Mouse (Mus musculus): ENCODE results near the gene Farsb. TPM values are rescaled to one million over a fixed set of nuclear protein-coding genes. Genes with fewer than 3 reads are reported as not detected.

Gene Farsb
- polyA plus RNA-seq, 1 experiment from 2014 or later, result 138 TPM

DNA sequence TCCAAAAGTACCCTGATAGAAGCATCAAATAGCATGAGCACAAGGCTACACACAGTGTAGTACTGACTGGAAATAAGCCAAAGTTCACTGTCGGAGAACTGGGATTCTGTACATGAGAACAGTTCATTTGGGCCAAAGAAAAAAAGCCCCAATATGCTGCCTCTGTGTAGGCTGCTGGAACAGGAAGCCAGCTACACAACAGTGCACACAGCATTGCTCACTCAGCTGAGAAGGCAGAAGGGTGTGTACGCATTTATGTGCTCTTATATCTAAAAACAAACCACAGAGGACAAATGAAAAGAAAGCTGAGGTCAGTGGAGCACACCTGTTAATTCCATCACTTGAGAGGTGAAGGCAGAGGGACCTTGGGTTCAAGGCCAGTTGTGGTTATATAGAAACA is 52.7 kb downstream of the Farsb start:
- H3K9me3 ChIP-seq, result no peaks in the 10 kb centered on the region
- H3K27me3 ChIP-seq, result no peaks in the 10 kb centered on the region
- peaks cover 20% of the 10 kb centered on the region for H3K36me3 ChIP-seq
- peaks cover 5% of the 10 kb centered on the region; the same call in 1 of the 2 replicates for H3K4me1 ChIP-seq
- H3K27ac ChIP-seq, result no peak overlapping the region
- no peak overlapping the region for H3K4me2 ChIP-seq (replicated peaks)
- ATAC-seq (ENCODE audit: low FRiP score, low read depth), result no peak
- no peak overlapping the region for H3K4me3 ChIP-seq
- whole genome bisulfite sequencing, result 79% methylated on average over 2 of the region's 2 CpGs
- H3K9ac ChIP-seq, result no peak overlapping the region

DNA sequence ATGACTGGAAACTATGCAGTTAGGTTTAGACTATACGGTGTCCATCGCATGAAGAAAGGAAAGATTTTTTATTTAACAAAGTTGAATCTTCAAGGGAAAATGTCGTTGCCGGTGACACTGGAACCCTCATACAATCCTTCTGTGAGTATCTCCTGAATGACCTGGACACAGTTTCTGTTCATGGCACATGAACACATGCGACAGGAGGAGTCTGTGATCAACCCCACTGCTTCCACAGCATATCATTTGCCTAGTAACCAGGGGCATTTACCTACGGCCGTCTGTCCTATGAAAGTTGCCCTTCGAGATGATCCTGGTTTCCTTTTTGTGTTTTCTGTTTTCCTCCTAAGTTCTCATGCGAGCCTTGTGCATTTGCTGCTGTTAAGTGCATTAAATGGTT is 55.2 kb downstream of the Farsb start:
- no peak for ATAC-seq (ENCODE audit: low FRiP score, low read depth)

DNA sequence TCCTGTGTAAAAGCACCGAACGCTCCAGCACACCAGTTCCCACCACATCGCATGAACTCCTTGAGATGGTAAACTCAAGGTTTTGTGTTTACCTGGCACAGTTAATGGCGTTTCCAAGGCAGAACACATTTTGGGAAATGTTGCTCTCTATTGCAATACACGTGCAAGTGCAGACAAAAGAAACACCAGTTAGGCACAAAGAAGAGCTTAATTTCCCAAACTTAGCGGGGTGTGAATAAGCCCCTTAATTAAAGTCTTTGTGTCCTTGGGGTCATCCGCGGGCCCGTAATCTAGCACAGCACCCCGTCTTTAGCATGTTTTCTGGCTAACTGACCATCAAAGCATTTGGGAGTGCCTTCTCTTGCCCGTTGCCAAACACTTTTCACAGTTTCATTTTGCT is 59.8 kb downstream of the Farsb start:
- H3K9ac ChIP-seq, result no peak overlapping the region
- H3K4me1 ChIP-seq, result peaks cover 33% of the 10 kb centered on the region
- no peak overlapping the region for H3K4me2 ChIP-seq (replicated peaks)
- WGBS, result 74% methylated on average over 11 of the region's 11 CpGs
- ATAC-seq (ENCODE audit: low FRiP score, low read depth), result no peak
- H3K9me3 ChIP-seq, result no peaks in the 10 kb centered on the region
- H3K27me3 ChIP-seq, result no peaks in the 10 kb centered on the region
- no peak overlapping the region for H3K4me3 ChIP-seq
- no peak overlapping the region for H3K27ac ChIP-seq
- peaks cover 18% of the 10 kb centered on the region for H3K36me3 ChIP-seq

More for the DNA sequence above, 55.2 kb downstream of the Farsb start:
- Histone ChIP-seq H3K4me2 (replicated peaks) (no peak overlapping the region), H3K27me3 (no peaks in the 10 kb centered on the region), H3K27ac (no peak overlapping the region), H3K36me3 (peaks cover 12% of the 10 kb centered on the region), H3K4me3 (no peak overlapping the region), H3K9ac (no peak overlapping the region), H3K4me1 (peaks cover 19% of the 10 kb centered on the region; the same call in 1 of the 2 replicates), H3K9me3 (no peaks in the 10 kb centered on the region)
- 92% methylated on average over 9 of the region's 9 CpGs for WGBS

DNA sequence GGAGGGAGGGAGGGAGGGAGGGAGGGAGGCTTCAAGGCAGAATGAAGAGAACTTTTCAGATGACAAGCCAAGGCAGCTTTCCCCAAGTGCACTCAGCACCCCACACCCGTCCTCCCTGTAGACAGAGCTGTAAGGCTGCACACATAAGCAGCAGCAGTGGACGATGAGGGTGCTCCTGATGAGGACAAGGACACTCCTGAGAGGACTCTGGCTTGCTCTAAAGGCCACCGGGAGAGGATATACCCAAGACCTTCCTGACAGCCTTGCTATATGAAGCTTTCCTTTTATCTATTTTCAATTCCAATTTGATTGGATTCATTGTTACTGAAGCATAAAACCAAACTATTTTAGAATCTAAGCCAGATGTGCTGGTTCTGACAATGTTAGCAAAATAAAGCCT is 61.9 kb downstream of the Farsb start:
- no peak overlapping the region for H3K27ac ChIP-seq
- peaks cover 20% of the 10 kb centered on the region for H3K36me3 ChIP-seq
- ATAC-seq (ENCODE audit: low FRiP score, low read depth), result no peak
- H3K4me3 ChIP-seq, result no peak overlapping the region
- H3K9me3 ChIP-seq, result no peaks in the 10 kb centered on the region
- peaks cover 33% of the 10 kb centered on the region for H3K4me1 ChIP-seq
- no peaks in the 10 kb centered on the region for H3K27me3 ChIP-seq
- H3K4me2 ChIP-seq (replicated peaks), result no peak overlapping the region
- 66% methylated on average over 3 of the region's 3 CpGs for WGBS
- H3K9ac ChIP-seq, result no peak overlapping the region

DNA sequence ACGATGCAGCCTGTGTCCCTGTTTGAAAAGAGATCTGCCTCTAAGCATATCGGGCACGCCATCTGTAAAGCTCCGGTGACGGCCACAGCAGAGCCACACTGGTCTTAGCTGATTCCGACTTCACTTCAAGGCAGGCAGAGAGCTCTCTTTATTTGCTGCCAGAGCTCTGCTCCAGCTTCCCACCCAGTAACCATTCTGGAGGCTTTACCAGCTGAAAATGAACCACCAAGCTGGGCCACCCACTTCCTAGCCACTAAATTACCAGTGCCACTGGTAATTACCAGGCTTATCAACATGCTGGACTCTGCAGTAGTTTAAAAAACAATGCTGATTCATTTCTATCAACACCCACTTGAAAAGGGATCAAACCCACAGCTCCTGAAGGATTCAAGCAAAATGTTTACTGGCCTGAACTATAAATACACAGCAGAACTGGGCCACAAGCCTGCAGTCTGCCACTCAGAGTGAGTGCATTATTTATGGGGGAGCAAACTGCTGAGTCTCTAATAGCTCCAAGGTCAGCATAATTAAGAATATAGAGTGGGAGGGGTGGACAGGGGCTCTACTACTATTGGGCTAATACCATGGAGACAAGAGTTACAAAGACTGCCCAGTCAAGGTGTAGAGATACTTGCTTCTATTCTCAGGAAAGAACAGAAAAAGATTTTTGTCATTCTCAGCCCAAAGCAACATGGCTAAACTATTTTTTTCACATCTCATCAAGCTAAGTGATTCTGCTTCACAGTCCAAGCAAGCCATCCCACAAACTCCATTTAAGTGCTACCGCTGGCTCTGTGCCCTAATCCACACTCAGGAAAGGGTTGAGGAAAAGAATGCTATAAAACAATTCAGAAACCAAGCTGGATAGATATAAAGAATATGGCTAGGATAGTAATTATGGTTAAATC is 62.6 kb downstream of the Farsb start:
- Histone ChIP-seq H3K27ac (no peak overlapping the region), H3K9ac (no peak overlapping the region), H3K4me3 (no peak overlapping the region), H3K9me3 (no peaks in the 10 kb centered on the region), H3K4me1 (peaks cover 33% of the 10 kb centered on the region), H3K4me2 (replicated peaks) (no peak overlapping the region), H3K27me3 (no peaks in the 10 kb centered on the region), H3K36me3 (peaks cover 23% of the 10 kb centered on the region)
- 45% methylated on average over 7 of the region's 7 CpGs for WGBS
- no peak for ATAC-seq (ENCODE audit: low FRiP score, low read depth)

DNA sequence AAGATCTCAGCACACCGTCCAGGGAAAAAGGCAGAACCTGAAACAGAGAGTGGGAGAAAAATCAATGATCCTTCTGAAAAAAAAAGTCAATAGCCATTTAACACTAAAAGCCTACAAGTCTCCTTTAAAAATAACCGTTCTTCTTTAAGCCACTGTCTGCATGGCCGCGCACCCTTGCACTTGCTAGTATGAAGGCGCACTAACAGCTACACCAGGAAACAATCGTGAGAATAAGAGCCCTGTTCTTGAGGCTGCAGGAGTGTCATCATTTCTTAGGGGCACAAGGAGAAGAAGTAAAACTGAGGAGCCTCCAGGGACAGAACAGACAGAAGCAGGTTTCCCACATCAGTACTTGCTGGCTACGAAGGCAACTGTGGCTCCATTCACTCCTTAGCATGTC is 63.4 kb downstream of the Farsb start:
- no peak overlapping the region for H3K9ac ChIP-seq
- no peaks in the 10 kb centered on the region for H3K27me3 ChIP-seq
- ATAC-seq (ENCODE audit: low FRiP score, low read depth), result no peak
- peaks cover 26% of the 10 kb centered on the region for H3K36me3 ChIP-seq
- no peak overlapping the region for H3K27ac ChIP-seq
- WGBS, result 86% methylated on average over 7 of the region's 7 CpGs
- peaks cover 31% of the 10 kb centered on the region for H3K4me1 ChIP-seq
- no peak overlapping the region for H3K4me3 ChIP-seq
- no peaks in the 10 kb centered on the region for H3K9me3 ChIP-seq
- no peak overlapping the region for H3K4me2 ChIP-seq (replicated peaks)

DNA sequence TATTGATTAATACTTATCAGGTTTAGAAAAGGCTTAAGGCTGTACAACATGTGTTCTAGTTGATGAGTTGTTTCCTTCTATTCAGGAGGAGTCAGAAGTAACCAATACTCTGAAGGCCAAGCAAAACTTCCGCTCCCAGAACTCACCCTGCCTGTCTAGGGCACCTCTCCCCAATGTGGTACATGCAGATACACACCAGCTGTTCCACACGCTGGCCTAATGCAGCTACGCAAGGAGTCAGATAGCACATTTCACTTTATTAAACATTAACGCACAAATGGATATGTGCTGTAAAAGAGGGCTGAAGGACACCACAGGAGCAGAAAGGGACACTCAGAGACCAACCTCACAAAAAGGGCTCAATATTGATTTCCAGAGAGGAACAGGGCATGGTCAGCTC is 63.8 kb downstream of the Farsb start:
- 75% methylated on average over 4 of the region's 4 CpGs for WGBS
- Histone ChIP-seq H3K9me3 (no peaks in the 10 kb centered on the region), H3K27ac (no peak overlapping the region), H3K36me3 (peaks cover 26% of the 10 kb centered on the region), H3K27me3 (no peaks in the 10 kb centered on the region), H3K4me3 (no peak overlapping the region), H3K4me2 (replicated peaks) (no peak overlapping the region), H3K4me1 (peaks cover 27% of the 10 kb centered on the region), H3K9ac (no peak overlapping the region)
- no peak for ATAC-seq (ENCODE audit: low FRiP score, low read depth)

DNA sequence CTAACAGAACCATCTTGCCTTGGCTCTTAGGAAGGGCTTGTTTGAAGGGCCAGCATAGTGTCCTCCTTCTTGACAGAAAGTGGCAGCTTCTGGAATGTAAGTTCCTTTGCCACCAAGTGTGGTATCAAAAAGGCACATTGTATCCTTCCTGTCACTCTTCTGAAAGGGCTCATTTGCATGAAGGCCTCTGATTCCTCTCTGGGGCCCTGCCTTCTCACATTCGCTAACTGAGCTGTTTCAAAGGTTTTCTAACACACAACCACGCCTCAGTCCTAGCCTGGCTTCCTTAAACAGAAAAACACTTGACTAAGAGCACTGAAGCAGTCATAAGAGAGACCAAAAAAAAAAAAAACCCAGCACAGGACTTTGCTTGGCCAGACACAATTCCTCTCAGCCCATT is 66.1 kb downstream of the Farsb start:
- H3K4me3 ChIP-seq, result no peak overlapping the region

DNA sequence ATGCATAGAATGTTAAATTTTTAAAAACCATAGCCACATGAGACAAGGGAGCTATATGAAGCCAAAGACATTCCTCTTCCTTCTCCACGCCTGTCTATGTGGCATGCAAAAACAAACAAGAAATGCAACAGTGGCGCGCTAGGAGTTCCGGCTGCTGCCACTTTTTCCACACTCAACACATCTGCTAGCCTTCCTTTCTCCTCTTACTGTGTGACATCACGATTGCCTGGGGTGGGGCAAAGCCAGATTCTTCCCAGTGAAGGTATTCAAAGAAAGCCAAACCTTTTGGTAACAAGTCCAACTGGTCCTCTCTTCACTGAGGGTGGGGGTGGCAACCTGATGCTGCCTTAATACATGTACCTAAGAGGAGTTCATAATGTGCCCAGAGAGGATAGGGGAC is 66.9 kb downstream of the Farsb start:
- Histone ChIP-seq H3K9me3 (no peaks in the 10 kb centered on the region), H3K9ac (no peak overlapping the region), H3K27me3 (no peaks in the 10 kb centered on the region), H3K4me3 (no peak overlapping the region), H3K27ac (no peak overlapping the region), H3K36me3 (peaks cover 37% of the 10 kb centered on the region), H3K4me1 (peaks cover 22% of the 10 kb centered on the region), H3K4me2 (replicated peaks) (no peak overlapping the region)
- no peak for ATAC-seq (ENCODE audit: low FRiP score, low read depth)
- 82% methylated on average over 5 of the region's 5 CpGs for WGBS

More for the DNA sequence above, 66.1 kb downstream of the Farsb start:
- ATAC-seq (ENCODE audit: low FRiP score, low read depth), result no peak
- Histone ChIP-seq H3K4me2 (replicated peaks) (no peak overlapping the region), H3K9ac (no peak overlapping the region), H3K27ac (no peak overlapping the region), H3K4me1 (peaks cover 24% of the 10 kb centered on the region), H3K36me3 (peaks cover 30% of the 10 kb centered on the region), H3K9me3 (no peaks in the 10 kb centered on the region), H3K27me3 (no peaks in the 10 kb centered on the region)
- 83% methylated on average over 2 of the region's 2 CpGs for WGBS

DNA sequence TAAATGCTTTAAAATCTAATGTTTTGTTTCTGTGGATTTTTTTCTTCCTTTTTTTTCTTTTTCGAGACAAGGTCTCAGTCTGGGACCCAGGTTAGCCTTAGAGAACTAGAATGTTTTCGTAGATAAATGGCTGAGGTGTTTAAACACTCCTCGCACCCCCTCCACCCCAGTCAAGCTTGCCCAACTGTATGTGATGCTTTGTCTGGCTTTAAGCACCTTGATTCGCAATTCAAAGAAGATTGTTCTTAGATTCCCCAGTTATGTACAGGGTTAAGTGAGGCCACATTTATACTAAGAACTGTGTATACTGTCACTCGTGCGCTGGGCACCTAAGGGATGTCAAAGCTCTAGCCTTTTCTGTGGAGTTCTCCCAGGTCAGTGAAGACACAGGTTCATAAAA is 68.4 kb downstream of the Farsb start:
- Histone ChIP-seq H3K27me3 (no peaks in the 10 kb centered on the region), H3K4me3 (no peak overlapping the region), H3K36me3 (peaks cover 37% of the 10 kb centered on the region), H3K27ac (no peak overlapping the region), H3K4me2 (replicated peaks) (no peak overlapping the region), H3K9me3 (no peaks in the 10 kb centered on the region), H3K4me1 (peaks cover 9% of the 10 kb centered on the region), H3K9ac (no peak overlapping the region)
- no peak for ATAC-seq (ENCODE audit: low FRiP score, low read depth)
- WGBS, result 91% methylated on average over 6 of the region's 6 CpGs

DNA sequence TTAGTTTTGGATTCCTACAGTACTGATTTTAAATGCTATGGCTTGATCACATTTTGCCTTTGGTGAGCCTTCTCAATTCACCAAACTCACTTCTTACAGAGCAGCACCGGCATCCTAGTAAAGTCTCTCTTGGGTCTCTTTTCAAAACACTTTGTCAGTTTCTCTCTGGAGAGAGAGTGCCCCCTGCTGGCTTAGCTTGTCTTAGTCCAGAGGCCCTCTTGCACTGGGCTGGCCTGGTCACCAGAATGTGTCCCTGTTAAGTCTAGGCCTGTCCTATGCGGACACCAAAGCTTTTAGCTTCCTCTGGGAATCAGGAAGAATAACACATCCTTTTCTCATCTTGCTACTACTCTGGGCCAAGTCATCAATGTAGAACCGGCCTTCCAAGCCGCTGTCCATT is 69.1 kb downstream of the Farsb start:
- WGBS, result 48% methylated on average over 4 of the region's 4 CpGs
- ATAC-seq (ENCODE audit: low FRiP score, low read depth), result peak; percentile 69; the same call in 1 of the 2 replicates

DNA sequence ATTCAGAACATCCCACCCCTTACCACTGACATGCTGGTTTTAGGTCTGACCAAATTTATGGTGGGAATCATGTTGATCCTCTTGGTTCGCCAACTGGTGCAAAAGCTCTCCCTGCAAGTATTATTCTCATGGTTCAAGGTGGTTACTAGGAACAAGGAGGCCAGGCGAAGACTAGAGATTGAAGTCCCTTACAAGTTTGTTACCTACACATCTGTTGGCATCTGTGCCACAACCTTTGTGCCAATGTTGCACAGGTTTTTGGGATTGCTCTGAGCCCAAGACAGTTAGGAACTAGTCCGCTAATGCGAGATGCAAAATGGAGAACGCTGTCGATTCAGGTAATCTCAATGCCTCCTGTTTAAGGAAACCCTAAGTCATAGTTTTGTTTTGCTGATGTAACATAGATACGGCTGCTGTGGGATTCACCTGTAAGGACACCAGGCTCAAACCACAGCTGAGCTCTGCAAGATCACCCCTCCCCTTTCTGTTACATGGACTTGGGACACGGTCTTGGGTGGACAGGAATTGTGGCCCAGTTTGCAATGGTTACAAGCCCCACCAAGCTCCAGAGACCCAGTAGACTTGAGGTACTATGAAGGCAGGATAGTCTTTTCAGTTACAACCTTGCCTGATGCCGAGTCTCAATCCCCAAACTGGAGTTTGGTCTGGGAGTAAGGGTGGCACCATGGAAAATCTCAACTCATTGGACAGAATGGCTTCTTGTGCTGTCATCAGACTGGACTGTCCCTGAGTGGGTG is 71.4 kb downstream of the Farsb start:
- Histone ChIP-seq H3K4me3 (no peak overlapping the region), H3K4me1 (peaks cover 4% of the 10 kb centered on the region; the same call in 1 of the 2 replicates), H3K27me3 (no peaks in the 10 kb centered on the region), H3K4me2 (replicated peaks) (no peak overlapping the region), H3K36me3 (peaks cover 21% of the 10 kb centered on the region), H3K27ac (no peak overlapping the region), H3K9me3 (no peaks in the 10 kb centered on the region), H3K9ac (no peak overlapping the region)
- ATAC-seq (ENCODE audit: low FRiP score, low read depth), result no peak
- WGBS, result 93% methylated on average over 9 of the region's 9 CpGs

More for the DNA sequence above, 69.1 kb downstream of the Farsb start:
- Histone ChIP-seq H3K9ac (no peak overlapping the region), H3K27ac (no peak overlapping the region), H3K27me3 (no peaks in the 10 kb centered on the region), H3K36me3 (peaks cover 37% of the 10 kb centered on the region), H3K9me3 (no peaks in the 10 kb centered on the region), H3K4me1 (peaks cover 4% of the 10 kb centered on the region; the same call in 1 of the 2 replicates), H3K4me3 (no peak overlapping the region), H3K4me2 (replicated peaks) (no peak overlapping the region)

All from limb, embryonic 13.5 days (tissue).